Mouse (Mus musculus) myocyte (in vitro differentiated cells): ENCODE results near the gene Iqgap1.

Source experiments
- CEBPB ChIP-seq: IDR thresholded peaks from 2 replicates; pipeline ENCODE4 v1.6.1; 2011; ENCODE audit warnings: mild to moderate bottlenecking, moderate library complexity; ENCODE audit not compliant: poor library complexity, insufficient read depth, severe bottlenecking
- E2F4 ChIP-seq: IDR thresholded peaks from one replicate; pipeline ENCODE4 v1.6.1; 2011; ENCODE audit warnings: mild to moderate bottlenecking, control low read depth, moderate library complexity; ENCODE audit not compliant: insufficient read depth
- MAX ChIP-seq: IDR thresholded peaks from one replicate; pipeline ENCODE4 v1.6.1; 2011; ENCODE audit warnings: low read depth, mild to moderate bottlenecking, control low read depth
- MYOD1 ChIP-seq, 3 experiments: IDR thresholded peaks; one replicate each; pipeline ENCODE4 v1.6.1; 2011; ENCODE audit warnings: control low read depth in 2 of 3, low read depth in 2 of 3, mild to moderate bottlenecking in 2 of 3, moderate library complexity in 1 of 3; ENCODE audit not compliant: insufficient read length in 2 of 3, control insufficient read depth in 1 of 3
- MYOG ChIP-seq, 3 experiments: IDR thresholded peaks; one replicate each; pipeline ENCODE4 v1.6.1; 2011; ENCODE audit warnings: control low read depth in 2 of 3, low read depth in 2 of 3, mild to moderate bottlenecking in 2 of 3; ENCODE audit not compliant: insufficient read length in 2 of 3, control insufficient read depth in 1 of 3, insufficient read depth in 1 of 3
- POLR2A ChIP-seq: IDR thresholded peaks from one replicate; pipeline ENCODE4 v1.6.1; 2011; ENCODE audit warnings: low read depth, mild to moderate bottlenecking, control low read depth, moderate library complexity; ENCODE audit not compliant: insufficient read length
- POLR2AphosphoS2 ChIP-seq: IDR thresholded peaks from one replicate; pipeline ENCODE4 v1.6.1; 2011; ENCODE audit warnings: low read depth, control low read depth; ENCODE audit not compliant: insufficient read length
- REST ChIP-seq: IDR thresholded peaks from one replicate; pipeline ENCODE4 v1.6.1; 2011; ENCODE audit warnings: mild to moderate bottlenecking, control low read depth, moderate library complexity; ENCODE audit not compliant: insufficient read depth, insufficient read length
- SRF ChIP-seq: IDR thresholded peaks from one replicate; pipeline ENCODE4 v1.6.1; 2011; ENCODE audit warnings: low read depth; ENCODE audit not compliant: control insufficient read depth, insufficient read length
- TCF12 ChIP-seq: IDR thresholded peaks from one replicate; pipeline ENCODE4 v1.6.1; 2011; ENCODE audit warnings: mild to moderate bottlenecking, control low read depth; ENCODE audit not compliant: poor library complexity, insufficient read depth, severe bottlenecking
- USF1 ChIP-seq: IDR thresholded peaks from one replicate; pipeline ENCODE4 v1.6.1; 2011; ENCODE audit warnings: low read depth, mild to moderate bottlenecking, control low read depth, moderate library complexity

DNA sequence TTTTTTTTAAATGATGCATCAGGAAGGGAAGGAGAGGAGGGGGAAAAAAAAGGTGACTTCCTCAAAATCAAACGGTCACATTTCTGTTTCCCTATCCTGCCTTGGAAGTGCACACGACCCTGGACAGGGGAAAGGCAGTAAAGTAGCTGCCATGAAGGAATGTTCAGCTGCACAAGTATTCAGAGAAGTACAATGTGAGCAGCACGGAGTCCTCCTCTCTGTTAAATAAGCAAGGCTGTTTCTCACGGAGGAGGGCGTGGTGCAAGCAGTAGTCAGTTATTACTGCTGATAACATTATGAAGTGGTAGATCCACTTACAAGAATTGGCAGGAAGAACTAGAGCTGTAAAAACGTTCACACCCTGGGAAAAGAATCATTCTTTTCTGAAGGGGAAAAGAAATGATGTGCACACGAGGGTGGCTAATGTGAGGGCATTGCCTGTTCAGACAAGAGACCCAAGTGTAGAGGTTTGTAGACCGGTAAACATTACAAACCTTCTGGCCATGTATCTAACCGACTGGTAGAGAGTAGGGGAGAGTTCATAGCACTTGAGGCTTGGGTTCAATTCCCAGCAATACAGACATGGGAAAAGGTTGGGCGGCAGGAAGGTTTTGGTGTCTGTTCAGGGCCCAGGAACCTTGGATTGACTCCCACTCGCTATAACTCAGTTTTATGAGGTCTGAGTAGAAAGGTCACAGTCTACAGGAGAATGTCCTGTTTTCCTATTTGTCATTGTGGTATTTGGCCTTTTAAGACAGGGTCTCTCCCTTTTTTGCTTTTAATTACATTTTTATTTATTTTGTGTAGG lies 1.7 kb downstream of the Iqgap1 start:
- TF ChIP-seq TCF12 (no peak), MYOG (IDR thresholded peaks at IDR 0.05; ENCODE audit: control insufficient read depth in 1 of 3, insufficient read depth in 1 of 3, insufficient read length in 2 of 3, low read depth in 2 of 3) (no peak), MAX (no peak), POLR2A (no peak), E2F4 (no peak), SRF (no peak), USF1 (no peak), POLR2AphosphoS2 (no peak), REST (no peak), CEBPB (no peak), MYOD1 (IDR thresholded peaks at IDR 0.05; ENCODE audit: control insufficient read depth in 1 of 3, insufficient read length in 2 of 3, low read depth in 2 of 3) (no peak)
